Mouse (Mus musculus): ENCODE results near the gene Mup20. TPM values are rescaled to one million over a fixed set of nuclear protein-coding genes. Genes with fewer than 3 reads are reported as not detected.

The Mup20 gene
- not detected in 2 replicates for polyA plus RNA-seq (2012)

DNA sequence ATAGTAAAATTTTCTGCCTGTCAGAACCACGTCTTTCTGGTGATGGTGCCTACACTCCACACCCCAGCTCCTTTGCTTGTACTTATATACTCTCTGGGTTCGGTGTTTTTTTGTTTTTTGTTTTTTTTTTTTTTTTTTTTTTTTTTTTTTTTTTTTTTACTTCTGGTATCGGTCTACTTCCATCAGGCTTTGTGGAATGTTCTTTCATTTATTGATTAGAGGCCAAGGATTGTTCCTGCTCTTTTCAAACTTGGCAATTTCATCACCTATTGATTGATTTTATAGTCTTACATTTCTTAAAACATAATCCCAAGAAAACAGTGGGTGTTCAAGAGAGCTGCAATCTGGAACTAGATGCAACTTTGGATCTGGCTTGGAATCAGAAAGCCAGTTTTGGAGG lies at the start of gene Mup20:
Gene Mup20, minus strand, starts transcription at position 101 of the 400 bp plus-strand sequence.

DNA sequence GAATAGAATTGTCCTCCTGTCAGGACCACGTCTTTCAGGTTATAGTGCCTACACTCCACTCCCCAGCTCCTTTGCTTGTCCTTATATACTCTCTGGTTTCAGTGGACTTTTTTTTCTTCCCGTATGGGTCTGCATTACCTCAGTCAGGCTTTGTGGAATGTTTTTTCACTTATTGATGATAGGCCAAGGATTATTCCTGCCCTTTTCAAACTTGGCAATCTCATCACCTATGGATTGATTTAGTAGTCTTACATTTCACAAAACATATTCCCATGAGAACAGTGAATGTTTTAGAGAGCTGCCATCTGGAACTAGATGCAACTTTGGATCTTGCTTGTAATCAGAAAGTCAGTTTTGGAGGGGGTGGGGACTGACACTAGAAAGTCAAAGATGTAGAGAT lies 33.3 kb upstream of the Mup20 start, which contains the start of gene Mup3:
Gene Mup3, minus strand, starts transcription at position 102 of the 400 bp plus-strand sequence.

Other genes with a start within 250 kb of the Mup20 start
- not detected in 2 replicates for gene Mup5, start 218.9 kb downstream of the Mup20 start, polyA plus RNA-seq (2012)
- gene Mup3, start 33.2 kb upstream of the Mup20 start, polyA plus RNA-seq (2012) = not detected in 2 replicates
- not detected in 2 replicates for gene Mup21, start 96.7 kb upstream of the Mup20 start, polyA plus RNA-seq (2012)
- 0.51 TPM in 1 of 2 replicates, not detected in the other for gene Zfp37, start 176.9 kb upstream of the Mup20 start, polyA plus RNA-seq (2012)
- gene Slc31a2, start 208.4 kb upstream of the Mup20 start, polyA plus RNA-seq (2012) = 1.4 and 1.8 TPM in 2 replicates

Data from megakaryocyte-erythroid progenitor cell, adult 5 weeks (primary cell).